Mouse (Mus musculus) kidney, embryonic 14.5 days (tissue): ENCODE data around the gene Wdr61. TPM values are rescaled to one million over a fixed set of nuclear protein-coding genes. Genes with fewer than 3 reads are reported as not detected.

Experiments
- ATAC-seq: fragments of 200-750 bp; cut with Nextera tagmentation; 2 replicates; pipeline ENCODE4 v1.8.0; 2017; ENCODE audit warnings: moderate number of reproducible peaks, mild to moderate bottlenecking, moderate TSS enrichment, moderate library complexity; ENCODE audit not compliant: low FRiP score, low TSS enrichment
- H3K27ac ChIP-seq: fragments of 300-500 bp; sonication (generic); 2 replicates; pipeline ENCODE4 v1.5.1; 2014; ENCODE audit warnings: low read depth, mild to moderate bottlenecking, low read length, moderate library complexity, mixed read lengths
- H3K27me3 ChIP-seq: fragments of 300-500 bp; sonication (generic); 2 replicates; pipeline ENCODE4 v1.6.1; 2014; ENCODE audit warnings: mild to moderate bottlenecking, low read length; ENCODE audit not compliant: control insufficient read depth, insufficient read depth
- H3K36me3 ChIP-seq: fragments of 300-500 bp; sonication (generic); 2 replicates; pipeline ENCODE4 v1.6.1; 2014; ENCODE audit warnings: low read length, mixed read lengths; ENCODE audit not compliant: control insufficient read depth, insufficient read depth
- H3K4me1 ChIP-seq: fragments of 300-500 bp; sonication (generic); 2 replicates; pipeline ENCODE4 v1.6.1; 2014; ENCODE audit warnings: low read length, mixed read lengths; ENCODE audit not compliant: control insufficient read depth, insufficient read depth
- H3K4me2 ChIP-seq: fragments of 300-500 bp; sonication (generic); replicated peaks from 2 replicates; pipeline ENCODE4 v1.6.1; 2014; ENCODE audit warnings: low read depth, mild to moderate bottlenecking, low read length
- H3K4me3 ChIP-seq: fragments of 300-500 bp; sonication (generic); 2 replicates; pipeline ENCODE4 v1.5.1; 2014; ENCODE audit warnings: mild to moderate bottlenecking, low read length
- H3K9ac ChIP-seq: fragments of 300-500 bp; sonication (generic); 2 replicates; pipeline ENCODE4 v1.6.1; 2014; ENCODE audit warnings: low read depth, mild to moderate bottlenecking, low read length, moderate library complexity
- H3K9me3 ChIP-seq: fragments of 300-500 bp; sonication (generic); 2 replicates; pipeline ENCODE4 v1.6.1; 2016; ENCODE audit warnings: low read length; ENCODE audit not compliant: control insufficient read depth
- WGBS: fragments of 180-500 bp; shearing (Covaris S2); extraction: QIAGEN DNeasy Blood & Tissue Kit; methylation state at CpG from one replicate; pipeline ENCODE4 v1.1.7; 2014; 5-methylcytosine and 5-hydroxymethylcytosine counted together
- polyA plus RNA-seq: library from polyadenylated mRNA; unstranded; fragments of >200 nt; fragmentation: Nextera tagmentation; extraction: Ambion mirVana; gene quantifications from 2 replicates; pipeline ENCODE4 v1.2.1, GENCODE M21; 2014

Wdr61 gene
- polyA plus RNA-seq, 1 experiment from 2014 or later = 162 TPM

DNA sequence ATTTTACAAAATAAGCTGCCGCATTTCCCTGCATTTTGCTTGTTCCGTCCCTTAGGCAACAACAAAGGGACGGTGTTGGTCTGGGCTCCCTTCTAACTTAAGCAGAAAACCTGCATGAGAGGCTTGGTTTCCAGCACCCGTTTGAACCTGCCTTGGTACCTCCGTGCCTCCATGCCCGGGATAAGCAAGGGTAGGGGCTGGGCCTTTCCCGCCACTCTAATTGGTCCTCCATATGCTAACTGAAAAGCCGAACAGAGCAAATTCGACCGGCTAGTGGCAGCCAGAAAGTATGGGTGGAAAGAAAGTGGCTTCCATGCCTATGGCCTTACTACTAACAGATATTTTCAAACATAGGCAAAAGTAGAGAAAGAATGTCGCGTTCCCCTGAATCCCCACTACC lies 29.8 kb upstream of the Wdr61 start:
- peaks cover 33% of the 10 kb centered on the region for H3K27me3 ChIP-seq
- no peak overlapping the region for H3K9ac ChIP-seq
- peaks cover 20% of the 10 kb centered on the region; the same call in 1 of the 2 replicates for H3K4me1 ChIP-seq

DNA sequence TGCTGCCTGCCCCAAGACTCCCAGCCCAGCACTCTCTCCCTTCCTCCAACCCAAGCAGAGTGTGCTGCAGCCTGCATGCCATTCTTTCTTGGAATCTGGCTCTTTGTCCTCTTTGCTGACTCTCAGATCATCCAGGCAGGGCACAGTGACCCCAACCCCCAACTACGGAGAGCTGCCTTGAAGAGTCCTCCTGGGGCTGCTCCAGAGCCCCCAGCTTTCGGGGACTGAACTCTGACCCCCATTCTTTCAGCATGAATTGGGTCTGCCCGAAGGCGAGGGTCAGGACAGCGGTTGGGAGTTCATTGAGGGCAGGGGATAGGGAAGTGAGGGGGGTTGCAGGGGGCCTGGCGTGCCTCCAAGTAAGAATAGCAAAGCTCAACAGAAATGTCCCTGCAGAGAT lies 25.3 kb upstream of the Wdr61 start:
- Histone ChIP-seq H3K27me3 (peaks cover 17% of the 10 kb centered on the region), H3K27ac (no peak overlapping the region), H3K4me1 (0 out of 2 replicates have a peak, but pooled peaks cover under 1% of the 10 kb centered on the region), H3K9ac (no peak overlapping the region), H3K4me3 (no peak overlapping the region), H3K36me3 (no peaks in the 10 kb centered on the region), H3K9me3 (no peaks in the 10 kb centered on the region), H3K4me2 (no peak overlapping the region)
- WGBS = 50% methylated on average over 6 of the region's 6 CpGs
- ATAC-seq = no peak

More for the DNA sequence above, 29.8 kb upstream of the Wdr61 start:
- peak overlapping the region; percentile 50; the same call in 1 of the 2 replicates for H3K4me3 ChIP-seq
- H3K4me2 ChIP-seq = peak overlapping the region; percentile 71
- H3K36me3 ChIP-seq = no peaks in the 10 kb centered on the region
- no peaks in the 10 kb centered on the region for H3K9me3 ChIP-seq
- no peak for ATAC-seq
- no peak overlapping the region for H3K27ac ChIP-seq
- WGBS = 22% methylated on average over 12 of the region's 12 CpGs

DNA sequence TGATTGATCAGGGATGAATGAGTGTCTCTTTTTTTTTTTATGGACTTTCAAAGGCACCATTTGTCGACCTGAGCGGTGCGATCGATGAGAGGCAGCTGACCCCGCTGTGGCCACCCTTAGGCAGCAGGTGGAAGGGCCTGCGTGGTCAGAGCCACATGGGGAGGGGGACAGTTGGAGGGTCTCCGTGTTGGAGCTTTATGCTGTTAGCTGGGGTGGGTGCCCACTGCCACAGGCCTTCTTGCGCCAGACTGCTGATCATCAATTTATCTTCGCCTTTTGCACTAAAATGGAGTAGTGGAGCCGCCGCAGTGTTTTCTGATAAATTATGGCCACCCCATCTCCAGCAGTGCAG lies 18.6 kb upstream of the Wdr61 start:
- ATAC-seq = no peak
- Histone ChIP-seq H3K9me3 (no peaks in the 10 kb centered on the region), H3K9ac (no peak overlapping the region), H3K4me3 (no peak overlapping the region), H3K4me2 (no peak overlapping the region), H3K36me3 (no peaks in the 10 kb centered on the region), H3K27ac (no peak overlapping the region), H3K27me3 (no peaks in the 10 kb centered on the region; the same call in 1 of the 2 replicates), H3K4me1 (no peaks in the 10 kb centered on the region)
- WGBS = 35% methylated on average over 11 of the region's 11 CpGs

DNA sequence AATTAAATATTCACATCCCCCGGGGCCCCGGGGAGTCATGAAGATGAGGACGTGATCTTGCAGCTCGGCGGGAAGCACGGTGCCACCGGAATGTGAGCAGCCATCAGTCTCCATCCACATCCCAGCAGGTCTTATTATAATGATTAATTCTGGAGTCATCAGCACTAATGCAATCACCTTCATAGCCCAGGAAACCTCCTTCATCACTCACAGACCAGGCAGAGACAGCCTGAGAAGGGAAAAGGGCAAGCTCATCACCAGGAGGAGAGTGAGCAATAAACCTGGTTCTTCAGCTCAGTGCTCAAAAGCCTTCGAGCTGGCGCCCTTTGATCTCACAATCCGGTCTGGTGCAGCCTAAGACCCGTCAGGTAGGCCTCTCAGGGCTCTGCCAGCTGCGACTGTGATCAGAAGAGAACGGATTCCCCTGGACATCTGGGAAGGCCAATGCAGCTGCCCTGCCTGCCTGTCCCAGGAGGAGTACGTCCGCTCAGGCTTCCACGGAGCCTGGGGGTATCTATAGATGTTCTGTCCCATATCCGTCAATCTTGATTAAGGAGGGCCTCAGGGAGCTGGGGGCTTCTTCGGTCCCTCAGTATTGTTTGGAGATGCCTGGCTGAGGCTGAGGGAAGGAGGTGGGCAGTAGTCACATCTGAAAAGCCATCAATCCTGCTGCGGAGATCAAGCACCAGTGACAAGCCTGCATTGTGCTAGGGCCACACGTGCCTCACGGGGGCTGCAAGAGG lies 18.1 kb upstream of the Wdr61 start:
- no peak overlapping the region for H3K27ac ChIP-seq

DNA sequence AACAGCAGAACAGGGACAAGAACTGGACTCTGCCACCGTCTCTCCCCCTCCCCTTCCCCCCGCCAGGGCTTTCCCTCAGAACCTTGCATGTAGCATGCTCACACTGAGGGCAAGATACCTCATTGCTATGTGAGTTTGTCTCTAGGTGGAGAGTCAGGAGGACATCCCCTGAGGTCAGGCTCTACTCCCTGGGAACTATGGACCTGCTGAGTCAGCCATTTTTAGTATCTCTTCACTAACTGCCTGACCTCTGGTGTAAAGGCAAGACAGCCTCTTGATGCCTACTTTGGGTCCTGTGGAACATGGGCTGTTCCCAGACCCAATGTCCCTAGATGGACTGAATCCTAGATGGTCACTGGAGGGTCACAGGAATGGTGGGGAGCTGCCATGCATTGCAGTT lies 17.4 kb upstream of the Wdr61 start:
- Histone ChIP-seq H3K4me2 (no peak overlapping the region), H3K9me3 (no peaks in the 10 kb centered on the region), H3K9ac (no peak overlapping the region), H3K27ac (no peak overlapping the region), H3K4me1 (no peaks in the 10 kb centered on the region), H3K27me3 (no peaks in the 10 kb centered on the region; the same call in 1 of the 2 replicates), H3K4me3 (no peak overlapping the region), H3K36me3 (no peaks in the 10 kb centered on the region)
- 90% methylated on average over 2 of the region's 2 CpGs for WGBS
- no peak for ATAC-seq

More for the DNA sequence above, 18.1 kb upstream of the Wdr61 start:
- 17% methylated on average over 21 of the region's 21 CpGs for WGBS
- Histone ChIP-seq H3K36me3 (no peaks in the 10 kb centered on the region), H3K9ac (no peak overlapping the region; the same call in 1 of the 2 replicates), H3K9me3 (no peaks in the 10 kb centered on the region), H3K4me1 (no peaks in the 10 kb centered on the region), H3K4me2 (no peak overlapping the region), H3K27me3 (no peaks in the 10 kb centered on the region; the same call in 1 of the 2 replicates), H3K4me3 (no peak overlapping the region)
- no peak for ATAC-seq

DNA sequence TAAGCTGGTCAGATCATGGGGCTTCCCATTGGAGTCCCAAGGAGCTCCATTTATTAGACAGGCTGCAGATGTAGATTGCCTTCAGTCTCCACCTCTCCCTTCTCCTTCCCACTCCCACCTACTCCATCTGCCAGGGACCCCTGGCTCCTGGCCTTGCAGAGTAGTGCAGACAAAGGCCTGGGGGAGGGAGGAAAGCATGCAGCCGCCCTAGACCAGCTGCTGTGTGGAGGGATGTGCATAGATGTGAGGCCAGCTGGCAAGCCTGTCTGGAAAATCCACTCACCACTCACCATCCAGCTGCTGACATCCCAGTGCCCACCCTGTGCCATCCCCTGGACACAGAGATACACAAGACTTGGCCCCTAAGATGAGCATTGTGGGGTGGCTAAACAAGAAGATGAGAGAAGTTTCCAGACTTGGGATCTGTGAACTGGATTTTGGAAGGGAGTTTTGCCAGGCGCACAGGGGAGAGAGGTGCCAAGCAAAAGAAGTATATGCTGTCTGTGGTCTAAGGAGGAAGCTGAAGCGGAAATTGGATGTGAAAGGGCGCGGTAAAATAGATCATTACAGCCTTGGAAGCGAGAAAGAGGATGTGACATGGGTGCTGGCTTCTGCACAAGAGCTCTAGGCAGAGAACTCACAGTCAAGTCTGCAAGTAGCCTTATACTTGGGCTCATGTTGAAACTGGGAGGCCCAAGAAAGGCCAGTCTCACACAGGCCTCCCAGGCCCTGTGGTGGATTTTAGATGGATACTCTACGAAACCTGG lies 16.1 kb upstream of the Wdr61 start:
- no peak overlapping the region for H3K4me2 ChIP-seq
- 79% methylated on average over 7 of the region's 7 CpGs for WGBS
- no peak overlapping the region for H3K27ac ChIP-seq
- no peaks in the 10 kb centered on the region for H3K4me1 ChIP-seq
- ATAC-seq = no peak
- H3K9ac ChIP-seq = no peak overlapping the region
- H3K27me3 ChIP-seq = no peaks in the 10 kb centered on the region; the same call in 1 of the 2 replicates
- no peak overlapping the region for H3K4me3 ChIP-seq
- no peaks in the 10 kb centered on the region for H3K9me3 ChIP-seq
- H3K36me3 ChIP-seq = no peaks in the 10 kb centered on the region

DNA sequence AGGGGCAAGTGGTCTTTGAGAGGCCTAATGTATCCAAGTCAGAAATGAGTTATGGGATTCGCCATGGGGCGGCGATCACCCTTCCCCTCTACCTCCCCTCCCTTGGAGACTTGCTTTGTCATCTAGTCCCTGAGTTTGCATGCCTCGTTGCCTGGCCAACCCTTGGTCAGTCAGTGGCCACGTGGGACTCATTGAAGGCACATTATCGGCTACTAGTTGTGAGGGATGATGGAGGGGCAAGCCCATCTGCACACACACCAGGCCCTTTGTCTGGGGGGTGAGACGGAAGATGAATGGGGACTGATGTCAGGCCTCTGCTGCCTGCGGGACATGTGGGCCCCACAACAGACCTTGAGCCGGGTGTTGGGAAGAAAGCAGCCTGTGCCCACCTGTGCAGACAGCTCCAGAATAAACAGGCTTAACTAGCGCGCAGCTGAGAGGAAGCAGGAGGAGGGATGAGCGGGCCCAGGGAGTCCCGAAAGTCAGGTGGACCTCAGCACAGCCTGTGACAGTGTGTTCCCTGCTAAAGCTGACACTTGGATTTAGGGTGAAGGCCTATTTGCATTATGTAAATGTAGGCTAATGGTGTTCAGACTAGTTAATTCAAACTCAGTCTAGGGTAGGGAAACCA lies 11.5 kb upstream of the Wdr61 start:
- H3K27me3 ChIP-seq = no peaks in the 10 kb centered on the region
- 38% methylated on average over 13 of the region's 13 CpGs for WGBS
- ATAC-seq = 0 out of 2 replicates have a peak, but pooled peaks have one; percentile 30
- no peaks in the 10 kb centered on the region for H3K9me3 ChIP-seq
- H3K4me3 ChIP-seq = no peak overlapping the region
- H3K4me1 ChIP-seq = no peaks in the 10 kb centered on the region
- H3K9ac ChIP-seq = no peak overlapping the region
- no peak overlapping the region for H3K4me2 ChIP-seq
- no peaks in the 10 kb centered on the region for H3K36me3 ChIP-seq
- no peak overlapping the region for H3K27ac ChIP-seq

DNA sequence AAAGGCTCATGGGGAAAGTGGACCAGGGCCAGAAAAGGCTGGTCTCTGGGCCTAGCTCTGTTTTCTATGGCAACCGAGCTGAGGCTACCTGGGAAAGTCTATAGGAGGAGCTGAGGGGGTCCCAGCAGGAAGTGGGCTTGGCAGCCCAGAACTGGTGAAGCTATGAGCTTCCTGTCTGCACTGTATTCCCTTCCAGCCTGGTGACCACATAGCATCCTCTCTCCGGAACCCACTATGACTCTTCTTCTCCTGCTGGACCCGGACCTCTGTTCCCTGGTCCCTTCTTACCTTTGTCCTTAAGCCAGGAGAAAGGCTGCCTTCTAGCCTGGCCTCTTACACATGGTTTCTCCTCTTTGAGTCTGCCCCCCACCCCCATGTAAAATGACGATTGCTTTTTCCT lies 9.6 kb upstream of the Wdr61 start:
- Histone ChIP-seq H3K27me3 (no peaks in the 10 kb centered on the region), H3K4me3 (no peak overlapping the region), H3K9me3 (no peaks in the 10 kb centered on the region), H3K4me2 (no peak overlapping the region), H3K9ac (no peak overlapping the region), H3K27ac (no peak overlapping the region), H3K4me1 (no peaks in the 10 kb centered on the region), H3K36me3 (no peaks in the 10 kb centered on the region)
- no peak for ATAC-seq
- WGBS = 78% methylated on average over 4 of the region's 4 CpGs
